Comparison of ENCODE assay signal across 24 mouse cellular contexts in the genomic region with DNA sequence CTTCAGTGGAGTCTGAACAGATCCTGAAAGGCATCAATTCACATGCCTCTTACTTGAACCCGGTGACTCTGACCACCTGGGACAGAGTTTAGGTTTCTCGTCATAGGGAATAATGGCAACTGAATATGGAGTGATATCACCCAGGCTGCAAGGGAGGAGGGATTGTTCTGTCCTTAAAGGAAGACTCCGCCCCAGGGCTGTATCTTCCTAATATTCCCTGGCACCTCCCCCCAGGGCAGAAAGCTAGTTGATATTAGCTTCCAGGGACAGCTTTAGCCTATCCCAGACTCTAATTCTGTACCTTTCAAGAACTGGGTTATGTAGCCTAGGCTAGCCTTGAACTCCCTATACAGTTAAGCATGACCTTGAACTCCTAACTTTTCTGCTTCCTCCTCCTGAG. TPM values are rescaled to one million over a fixed set of nuclear protein-coding genes. Genes with fewer than 3 reads are reported as not detected.
A peak's percentile ranks its signal among the peaks of the same experiment; 100 is the strongest.
DNase-seq lines count a peak whose midpoint lies in the region; ATAC-seq and TF ChIP-seq lines count a peak whose summit lies in the region.
"Had no signal": no experiment of that assay in that cellular context is flagged by ENCODE, and none has a peak within 500 bp of the region (broad histone marks: within the 10 kb centered on the region; RNA-seq: fewer than 3 reads in every experiment).

No protein-coding gene starts in this region.

- intact Hi-C loops in heart, postnatal 10 days (cut with DNase I) = loop anchor here (5.0 kb wide), 1 partner anchor 222 kb away; no protein-coding TSS in a partner anchor

- no peak for TF ChIP-seq CTCF in lung, postnatal 0 days (IDR thresholded peaks at IDR 0.05)
- TF ChIP-seq CTCF in layer of hippocampus, adult 2 months (conservative IDR thresholded peaks at IDR 0.05) = no peak

- peak overlapping the region; percentile 44 for H3K4me3 ChIP-seq in heart, embryonic 16.5 days (ENCODE audit: low read length)
- no peak overlapping the region for H3K4me3 ChIP-seq in heart, embryonic 11.5 days (ENCODE audit: low read depth, low read length)
- peak overlapping the region; percentile 16; the same call in 1 of the 2 replicates for H3K4me3 ChIP-seq in brown adipose tissue, adult 24 weeks (ENCODE audit: insufficient read depth, low read depth, low read length)
- peak overlapping the region; percentile 55 for H3K4me3 ChIP-seq in lung, postnatal 0 days (ENCODE audit: low read depth, low read length)
- H3K4me3 ChIP-seq in layer of hippocampus, adult 2 months = no peak overlapping the region
- H3K4me3 ChIP-seq: forebrain, embryonic 15.5 days; hindbrain, embryonic 13.5 days; kidney, embryonic 15.5 days had no signal

- H3K9ac ChIP-seq in heart, embryonic 16.5 days (ENCODE audit: low read length) = no peak overlapping the region
- H3K9ac ChIP-seq in heart, embryonic 11.5 days (ENCODE audit: low read depth, low read length) = no peak overlapping the region
- H3K9ac ChIP-seq in lung, postnatal 0 days (replicated peaks; ENCODE audit: low read depth) = peak overlapping the region; percentile 13; the same call in 1 of the 2 replicates
- H3K9ac ChIP-seq: forebrain, embryonic 15.5 days; hindbrain, embryonic 13.5 days; kidney, embryonic 15.5 days; liver, embryonic 14.5 days had no signal

- DNase-seq in heart, adult 11 months = peak; percentile 93
- no peak for DNase-seq in heart, postnatal 10 days
- no peak for DNase-seq in lung, postnatal 0 days (ENCODE audit: low spot score)
- no peak for DNase-seq in layer of hippocampus, adult 2 months (ENCODE audit: low spot score in 2 of 2)
- DNase-seq in cerebellum, postnatal 14 days = no peak
- DNase-seq: adrenal gland, postnatal 25 days; cerebellum, adult 11-12 months; cerebellum, postnatal 10 days; gastrocnemius, postnatal 10 days; kidney, adult 11 months; kidney, postnatal 36 days; right cerebral cortex, adult 18-20 months; right cerebral cortex, postnatal 4 days; thymus, adult 18-20 months; thymus, postnatal 36 days had no signal

- no peak overlapping the region for H3K27ac ChIP-seq in heart, embryonic 16.5 days (ENCODE audit: low read length)
- no peak overlapping the region for H3K27ac ChIP-seq in heart, embryonic 11.5 days (ENCODE audit: low read depth, low read length)
- H3K27ac ChIP-seq in brown adipose tissue, adult 24 weeks (replicated peaks; ENCODE audit: low read depth, low read length) = no peak overlapping the region
- peak overlapping the region; percentile 16; the same call in 1 of the 2 replicates for H3K27ac ChIP-seq in lung, postnatal 0 days (ENCODE audit: low read length)
- no peak overlapping the region for H3K27ac ChIP-seq in layer of hippocampus, adult 2 months
- H3K27ac ChIP-seq: forebrain, embryonic 15.5 days; hindbrain, embryonic 13.5 days; kidney, embryonic 15.5 days; liver, embryonic 14.5 days had no signal

- peaks cover 14% of the 10 kb centered on the region for H3K4me1 ChIP-seq in heart, embryonic 16.5 days (ENCODE audit: control insufficient read depth, insufficient read depth, low read length)
- peaks cover 12% of the 10 kb centered on the region for H3K4me1 ChIP-seq in heart, embryonic 11.5 days (ENCODE audit: control insufficient read depth, insufficient read depth, low read length)
- H3K4me1 ChIP-seq in brown adipose tissue, adult 24 weeks (ENCODE audit: control insufficient read depth, insufficient read depth, insufficient read length, low read length) = peaks cover 17% of the 10 kb centered on the region
- H3K4me1 ChIP-seq in lung, postnatal 0 days (ENCODE audit: insufficient read depth, low read depth, low read length) = peaks cover 2% of the 10 kb centered on the region; the same call in 1 of the 2 replicates

- ATAC-seq in heart, embryonic 16.5 days (replicated peaks; ENCODE audit: extremely low read depth, insufficient read depth, low FRiP score) = no peak
- ATAC-seq in heart, embryonic 11.5 days (replicated peaks; ENCODE audit: insufficient number of reproducible peaks, low FRiP score, low TSS enrichment) = no peak
- no peak for ATAC-seq in lung, postnatal 0 days
- ATAC-seq: CD4-positive, CD25-positive, alpha-beta regulatory T cell, adult 4 months; forebrain, embryonic 15.5 days had no signal

- peaks cover 5% of the 10 kb centered on the region; the same call in 1 of the 2 replicates for H3K27me3 ChIP-seq in heart, embryonic 16.5 days (ENCODE audit: control insufficient read depth, insufficient read depth, low read length)
- H3K27me3 ChIP-seq in heart, embryonic 11.5 days (ENCODE audit: control insufficient read depth, insufficient read depth, low read length) = peaks cover 23% of the 10 kb centered on the region
- no peaks in the 10 kb centered on the region for H3K27me3 ChIP-seq in lung, postnatal 0 days (replicated peaks; ENCODE audit: insufficient read depth, low read length)
- H3K27me3 ChIP-seq: forebrain, embryonic 15.5 days had no signal

- H3K36me3 ChIP-seq in heart, embryonic 16.5 days (ENCODE audit: control insufficient read depth, insufficient read depth) = no peaks in the 10 kb centered on the region
- H3K36me3 ChIP-seq in heart, embryonic 11.5 days (ENCODE audit: control insufficient read depth, insufficient read depth, low read length) = no peaks in the 10 kb centered on the region
- no peaks in the 10 kb centered on the region for H3K36me3 ChIP-seq in lung, postnatal 0 days (ENCODE audit: insufficient read depth, low read length)
- H3K36me3 ChIP-seq: forebrain, embryonic 15.5 days; hindbrain, embryonic 13.5 days; kidney, embryonic 15.5 days had no signal

- 88% methylated on average over 3 of the region's 3 CpGs for WGBS in heart, embryonic 16.5 days
- 81% methylated on average over 3 of the region's 3 CpGs for WGBS in heart, embryonic 11.5 days (ENCODE audit: insufficient replicate concordance)
- WGBS in lung, postnatal 0 days = 82% methylated on average over 3 of the region's 3 CpGs

- TF ChIP-seq EP300 in lung, postnatal 0 days (IDR thresholded peaks at IDR 0.05) = peak; percentile 15; the same call in 1 of the 2 replicates

- no peaks in the 10 kb centered on the region for H3K9me3 ChIP-seq in heart, embryonic 16.5 days (replicated peaks; ENCODE audit: control insufficient read depth, low read length)
- H3K9me3 ChIP-seq in heart, embryonic 11.5 days (replicated peaks; ENCODE audit: control insufficient read depth, low read length) = no peaks in the 10 kb centered on the region
- no peaks in the 10 kb centered on the region for H3K9me3 ChIP-seq in lung, postnatal 0 days (ENCODE audit: low read length)
- H3K9me3 ChIP-seq: forebrain, embryonic 15.5 days; hindbrain, embryonic 13.5 days; kidney, embryonic 15.5 days had no signal

- peak overlapping the region; percentile 59 for H3K4me2 ChIP-seq in heart, embryonic 16.5 days (ENCODE audit: low read depth, low read length)
- no peak overlapping the region for H3K4me2 ChIP-seq in heart, embryonic 11.5 days
- peak overlapping the region; percentile 62 for H3K4me2 ChIP-seq in lung, postnatal 0 days (replicated peaks; ENCODE audit: low read depth, low read length)
- H3K4me2 ChIP-seq: forebrain, embryonic 15.5 days; hindbrain, embryonic 13.5 days; kidney, embryonic 15.5 days; midbrain, embryonic 11.5 days had no signal

RNA-seq across cellular contexts. Expression of a gene that starts 2.1 kb away (rescaled TPM):
- 100 to 1,000 TPM; 610 to 981 TPM for total RNA-seq in heart, postnatal 10 days (2021)
- 285 and 435 TPM in 2 replicates for polyA plus RNA-seq in heart, embryonic 16.5 days (2015; fragmentation: Nextera tagmentation; extraction: Ambion mirVana)
- polyA plus RNA-seq in heart, embryonic 11.5 days (2014; fragmentation: Nextera tagmentation; extraction: Ambion mirVana) = 24.3 and 27.7 TPM in 2 replicates
- polyA plus RNA-seq in brown adipose tissue, adult 24 weeks (2012; ENCODE audit: insufficient read depth, insufficient read length, missing spikeins) = 5.4 and 7.3 TPM in 2 replicates
- polyA plus RNA-seq in lung, postnatal 0 days (2015; fragmentation: Nextera tagmentation; extraction: Ambion mirVana) = 1,769 and 1,865 TPM in 2 replicates
- total RNA-seq in layer of hippocampus, adult 2 months (2021) = 10 to 100 TPM in 1 of 2 experiments, 1 to 10 TPM in 1; 9.0 to 12.0 TPM
- polyA plus RNA-seq: CD4-positive, CD25-positive, alpha-beta regulatory T cell, adult 4 months had no signal

RNA-seq across cellular contexts. Expression of a gene that starts 56.6 kb away (rescaled TPM):
- total RNA-seq in heart, postnatal 10 days (2021) = 10 to 100 TPM; 10.0 to 11.4 TPM
- polyA plus RNA-seq in heart, embryonic 16.5 days (2015; fragmentation: Nextera tagmentation; extraction: Ambion mirVana) = 4.6 and 5.1 TPM in 2 replicates
- polyA plus RNA-seq in heart, embryonic 11.5 days (2014; fragmentation: Nextera tagmentation; extraction: Ambion mirVana) = 2.6 and 3.3 TPM in 2 replicates
- 4.1 and 7.5 TPM in 2 replicates for polyA plus RNA-seq in brown adipose tissue, adult 24 weeks (2012; ENCODE audit: insufficient read depth, insufficient read length, missing spikeins)
- 7.2 and 10.2 TPM in 2 replicates for polyA plus RNA-seq in lung, postnatal 0 days (2015; fragmentation: Nextera tagmentation; extraction: Ambion mirVana)
- 10 to 100 TPM; 39.9 to 40.5 TPM for total RNA-seq in layer of hippocampus, adult 2 months (2021)

Comparison
In these comparisons a context has a peak if more than half of its experiments do, and no peak if none do; other contexts are left out.
1. H3K4me3 ChIP-seq: peak in heart, embryonic 16.5 days (single experiment), brown adipose tissue, adult 24 weeks (single experiment) and lung, postnatal 0 days (single experiment); none in heart, embryonic 11.5 days (single experiment) and layer of hippocampus, adult 2 months (single experiment).